Mouse (Mus musculus) hindbrain, embryonic 12.5 days (tissue): ENCODE measurements around the gene Trpv2. TPM values are rescaled to one million over a fixed set of nuclear protein-coding genes. Genes with fewer than 3 reads are reported as not detected.
A peak's percentile ranks its signal among the peaks of the same experiment; 100 is the strongest.

Experiments used
- ATAC-seq: fragments of 200-750 bp; cut with Nextera tagmentation; 2 replicates; pipeline ENCODE4 v1.8.0; 2017; ENCODE audit warnings: moderate TSS enrichment; ENCODE audit not compliant: low FRiP score
- H3K27ac ChIP-seq: fragments of 300-500 bp; sonication (generic); 2 replicates; pipeline ENCODE4 v1.5.1; 2016; ENCODE audit warnings: mild to moderate bottlenecking
- H3K27me3 ChIP-seq: fragments of 300-500 bp; sonication (generic); 2 replicates; pipeline ENCODE4 v1.6.1; 2016; ENCODE audit warnings: mild to moderate bottlenecking
- H3K36me3 ChIP-seq: fragments of 300-500 bp; sonication (generic); 2 replicates; pipeline ENCODE4 v1.6.1; 2016; ENCODE audit warnings: mild to moderate bottlenecking
- H3K4me1 ChIP-seq: fragments of 300-500 bp; sonication (generic); 2 replicates; pipeline ENCODE4 v1.6.1; 2016
- H3K4me2 ChIP-seq: fragments of 300-500 bp; sonication (generic); replicated peaks from 2 replicates; pipeline ENCODE4 v1.6.1; 2016; ENCODE audit warnings: mild to moderate bottlenecking
- H3K4me3 ChIP-seq: fragments of 300-500 bp; sonication (generic); 2 replicates; pipeline ENCODE4 v1.5.1; 2016; ENCODE audit warnings: mild to moderate bottlenecking
- H3K9ac ChIP-seq: fragments of 300-500 bp; sonication (generic); 2 replicates; pipeline ENCODE4 v1.6.1; 2016; ENCODE audit warnings: mild to moderate bottlenecking, moderate library complexity
- H3K9me3 ChIP-seq: fragments of 300-500 bp; sonication (generic); replicated peaks from 2 replicates; pipeline ENCODE4 v1.6.1; 2016; ENCODE audit warnings: mild to moderate bottlenecking
- WGBS: fragments of 180-500 bp; shearing (Covaris S2); methylation state at CpG from one replicate; pipeline ENCODE4 v1.1.7; 2016; 5-methylcytosine and 5-hydroxymethylcytosine counted together
- polyA plus RNA-seq: library from polyadenylated mRNA; unstranded; fragments of >200 nt; fragmentation: Nextera tagmentation; extraction: Ambion mirVana; gene quantifications from 2 replicates; pipeline ENCODE4 v1.2.1, GENCODE M21; 2016

The Trpv2 gene
- polyA plus RNA-seq, 1 experiment from 2014 or later = 10.8 TPM

DNA sequence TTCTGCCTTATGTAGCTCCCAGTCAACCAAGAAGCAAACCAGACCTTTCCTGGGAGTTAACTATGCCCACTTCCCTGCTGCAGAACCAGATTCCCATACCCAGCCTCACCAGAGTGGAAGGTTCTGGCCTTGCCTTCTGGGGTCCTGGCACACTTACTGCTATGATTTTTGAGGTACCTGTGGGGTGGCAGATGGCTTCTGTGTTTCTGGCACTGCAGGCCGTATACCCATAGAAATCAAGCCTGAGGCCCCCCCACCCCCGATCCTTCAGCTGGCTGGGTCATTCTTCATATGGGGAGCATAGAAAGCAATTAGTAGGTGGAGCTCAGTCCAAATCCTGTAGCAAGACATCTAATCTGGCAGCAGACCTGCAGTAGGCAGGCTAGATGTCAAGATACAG lies 16.7 kb downstream of the Trpv2 start:
- WGBS = 97% methylated on average over 2 of the region's 2 CpGs

DNA sequence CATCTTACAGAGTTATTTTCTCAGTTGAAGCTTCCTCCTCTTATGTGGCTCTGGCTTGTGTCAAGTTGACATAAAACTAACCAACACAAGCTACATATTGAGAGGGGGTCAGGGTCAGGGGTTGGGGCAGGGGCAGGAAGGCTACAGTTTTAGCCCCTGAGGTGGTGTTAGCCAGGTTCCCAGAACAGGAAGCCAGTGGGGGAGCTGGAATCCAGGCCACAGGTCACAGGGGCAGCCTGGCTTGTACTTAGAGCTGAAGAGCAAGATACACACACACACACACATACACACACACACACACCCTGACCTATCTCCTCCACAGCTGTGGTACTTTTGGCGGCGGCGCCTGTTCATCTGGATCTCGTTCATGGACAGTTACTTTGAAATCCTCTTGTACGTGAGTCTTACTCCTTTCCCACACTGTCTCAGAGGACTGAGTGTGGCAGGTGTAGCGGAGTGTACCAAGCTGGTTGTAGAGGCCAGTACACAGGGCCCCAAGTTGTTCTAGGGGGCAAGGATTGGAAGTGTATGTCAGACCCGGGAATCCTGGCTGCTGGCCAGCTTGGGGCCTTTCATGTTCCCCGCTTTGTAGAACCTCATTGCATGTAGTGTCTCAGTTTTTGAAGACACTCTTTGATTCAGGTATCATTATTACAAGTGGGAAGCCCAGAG lies 17.8 kb downstream of the Trpv2 start:
- H3K4me3 ChIP-seq = no peak overlapping the region
- H3K9me3 ChIP-seq = no peaks in the 10 kb centered on the region
- 77% methylated on average over 8 of the region's 8 CpGs for WGBS
- no peak overlapping the region for H3K4me2 ChIP-seq
- no peaks in the 10 kb centered on the region for H3K4me1 ChIP-seq
- H3K27ac ChIP-seq = no peak overlapping the region
- ATAC-seq = no peak
- no peak overlapping the region for H3K9ac ChIP-seq
- H3K36me3 ChIP-seq = 0 out of 2 replicates have a peak, but pooled peaks cover 5% of the 10 kb centered on the region
- H3K27me3 ChIP-seq = no peaks in the 10 kb centered on the region

More for the DNA sequence above, 16.7 kb downstream of the Trpv2 start:
- Histone ChIP-seq H3K27me3 (no peaks in the 10 kb centered on the region), H3K9ac (no peak overlapping the region), H3K4me3 (no peak overlapping the region), H3K27ac (no peak overlapping the region), H3K9me3 (no peaks in the 10 kb centered on the region), H3K4me1 (no peaks in the 10 kb centered on the region), H3K36me3 (0 out of 2 replicates have a peak, but pooled peaks cover 5% of the 10 kb centered on the region), H3K4me2 (no peak overlapping the region)
- ATAC-seq = no peak

DNA sequence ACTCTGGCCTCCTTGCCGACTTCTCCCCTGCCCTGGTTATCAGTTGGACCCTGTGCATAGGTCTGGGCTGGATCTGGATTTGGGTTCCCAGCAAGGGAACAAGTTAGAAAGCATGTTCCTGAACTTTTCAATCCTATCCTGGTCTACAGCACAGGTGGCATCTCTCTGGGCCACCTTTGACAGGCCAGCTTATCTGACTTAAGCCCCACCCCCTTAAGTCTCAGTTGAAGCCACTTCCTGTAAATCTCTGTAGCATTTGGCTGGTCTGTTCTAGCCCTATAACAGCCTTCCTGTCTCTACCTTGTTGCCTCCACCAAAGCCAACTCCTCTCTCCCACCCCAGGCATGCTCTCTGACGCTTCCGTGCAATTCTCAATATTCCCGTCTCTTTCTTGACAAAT lies 24.3 kb downstream of the Trpv2 start:
- ATAC-seq = no peak
- Histone ChIP-seq H3K9ac (no peak overlapping the region), H3K4me1 (peaks cover 10% of the 10 kb centered on the region; the same call in 1 of the 2 replicates), H3K27me3 (no peaks in the 10 kb centered on the region), H3K9me3 (no peaks in the 10 kb centered on the region), H3K27ac (no peak overlapping the region), H3K4me2 (no peak overlapping the region), H3K36me3 (no peaks in the 10 kb centered on the region), H3K4me3 (no peak overlapping the region)
- WGBS = 89% methylated on average over 4 of the region's 4 CpGs

DNA sequence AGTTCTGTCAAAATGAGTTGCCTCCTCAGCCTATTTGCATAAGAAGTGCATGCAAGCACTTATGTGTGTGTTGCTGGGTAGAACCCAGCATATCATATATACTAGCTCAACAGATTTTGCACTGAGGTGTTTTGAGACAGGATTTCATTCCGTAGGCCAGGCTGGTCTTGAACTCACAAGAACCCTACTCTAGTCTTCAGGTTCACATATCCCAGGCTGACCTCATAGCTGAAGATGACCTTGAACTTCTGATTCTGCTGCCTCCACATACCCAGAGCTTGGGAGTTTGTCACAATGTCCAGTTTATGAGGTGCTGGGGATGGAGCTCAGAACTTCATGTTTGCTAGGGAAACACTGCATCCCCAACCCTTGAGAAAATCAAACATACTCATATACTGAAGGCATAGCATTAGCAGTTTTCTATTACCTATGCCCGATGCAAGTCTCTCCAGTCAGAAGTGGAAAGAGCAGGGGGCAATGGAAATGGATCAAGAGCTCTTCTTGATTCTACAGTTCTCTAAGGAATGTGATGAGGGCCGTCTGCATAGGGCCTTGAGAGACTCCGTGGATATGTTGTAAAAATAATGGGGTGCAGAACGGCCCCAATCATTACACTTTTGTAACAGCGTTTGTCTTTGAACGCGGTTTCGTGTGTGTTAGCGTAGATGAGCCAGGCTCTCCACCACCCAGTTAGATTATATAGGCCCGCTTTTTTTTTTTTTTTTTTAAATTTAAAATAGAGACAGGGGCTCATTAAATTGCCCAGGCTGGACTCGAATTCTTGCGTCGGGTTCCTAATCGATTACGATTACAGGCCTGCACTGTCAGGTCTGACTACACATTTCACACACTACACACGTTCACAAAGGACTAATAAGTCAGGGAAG lies 27.7 kb downstream of the Trpv2 start:
- H3K9me3 ChIP-seq = no peaks in the 10 kb centered on the region
- WGBS = 14% methylated on average over 17 of the region's 17 CpGs
- H3K4me3 ChIP-seq = peak overlapping the region; percentile 86
- no peaks in the 10 kb centered on the region for H3K27me3 ChIP-seq
- H3K4me1 ChIP-seq = peaks cover 41% of the 10 kb centered on the region
- peak; percentile 21 for ATAC-seq
- H3K4me2 ChIP-seq = peak overlapping the region; percentile 51
- H3K27ac ChIP-seq = peak overlapping the region; percentile 92
- H3K36me3 ChIP-seq = peaks cover 28% of the 10 kb centered on the region
- peak overlapping the region; percentile 97 for H3K9ac ChIP-seq

DNA sequence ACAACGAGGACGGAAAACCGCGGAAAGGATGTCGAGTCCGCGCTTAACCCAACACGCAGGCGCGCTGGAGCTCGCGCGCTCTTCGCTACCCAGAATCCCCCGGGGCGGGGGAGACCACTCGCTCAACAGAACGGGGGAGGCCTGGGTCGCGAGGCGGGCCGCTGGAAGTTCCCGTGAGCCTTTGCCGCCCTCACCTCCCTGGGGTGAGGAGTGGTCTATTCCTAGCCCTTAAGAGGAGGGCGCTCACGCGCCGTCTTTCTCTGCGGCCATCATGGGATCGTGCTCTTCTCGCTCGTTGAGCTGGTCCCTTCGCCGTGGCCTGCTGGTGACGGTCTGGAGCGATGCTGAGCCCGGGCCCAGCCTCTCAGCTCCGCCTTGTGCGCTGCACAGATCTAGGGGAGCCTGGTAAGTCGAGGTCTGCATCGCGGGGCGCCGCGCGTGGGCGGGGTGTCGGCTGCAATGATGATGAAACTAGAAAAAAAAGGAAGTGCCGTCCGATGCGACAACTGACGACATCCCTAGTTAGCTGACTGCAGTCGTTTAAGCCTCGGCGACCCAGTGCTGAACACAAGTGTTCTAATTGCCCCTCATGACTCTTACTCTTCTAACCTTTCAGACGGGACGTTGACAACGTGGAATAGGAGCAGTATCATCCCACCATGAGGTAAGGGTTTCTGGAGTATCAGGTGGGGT lies 28.5 kb downstream of the Trpv2 start:
- H3K27ac ChIP-seq = peak overlapping the region; percentile 92
- H3K4me1 ChIP-seq = peaks cover 41% of the 10 kb centered on the region
- peak overlapping the region; percentile 97 for H3K9ac ChIP-seq
- 1% methylated on average over 58 of the region's 58 CpGs for WGBS
- peak overlapping the region; percentile 90 for H3K4me2 ChIP-seq
- peak overlapping the region; percentile 86 for H3K4me3 ChIP-seq
- H3K36me3 ChIP-seq = peaks cover 36% of the 10 kb centered on the region
- ATAC-seq = peak; percentile 95
- no peaks in the 10 kb centered on the region for H3K9me3 ChIP-seq
- H3K27me3 ChIP-seq = no peaks in the 10 kb centered on the region

- Histone ChIP-seq H3K9ac (peak overlapping the region; percentile 97), H3K4me2 (peak overlapping the region; percentile 90), H3K4me3 (peak overlapping the region; percentile 86), H3K4me1 (peaks cover 34% of the 10 kb centered on the region), H3K9me3 (no peaks in the 10 kb centered on the region), H3K36me3 (peaks cover 42% of the 10 kb centered on the region), H3K27ac (peak overlapping the region; percentile 92), H3K27me3 (no peaks in the 10 kb centered on the region)
- WGBS = under 1% methylated on average over 13 of the region's 13 CpGs
- ATAC-seq = no peak
These were observed 29.2 kb downstream of the Trpv2 start for GRCm38 (mm10) chr11:62603312-62604056.

GRCm38 (mm10) chr11:62604123-62604706 lies 29.9 kb downstream of the Trpv2 start:
- Histone ChIP-seq H3K9ac (peak overlapping the region; percentile 97), H3K4me2 (peak overlapping the region; percentile 90), H3K27ac (peak overlapping the region; percentile 92; the same call in 1 of the 2 replicates), H3K4me3 (peak overlapping the region; percentile 86), H3K27me3 (no peaks in the 10 kb centered on the region), H3K4me1 (peaks cover 34% of the 10 kb centered on the region), H3K36me3 (peaks cover 49% of the 10 kb centered on the region), H3K9me3 (no peaks in the 10 kb centered on the region)
- no peak for ATAC-seq
- 14% methylated on average over 5 of the region's 5 CpGs for WGBS

GRCm38 (mm10) chr11:62604886-62605618 lies 30.8 kb downstream of the Trpv2 start:
- peak overlapping the region; percentile 52 for H3K27ac ChIP-seq

DNA sequence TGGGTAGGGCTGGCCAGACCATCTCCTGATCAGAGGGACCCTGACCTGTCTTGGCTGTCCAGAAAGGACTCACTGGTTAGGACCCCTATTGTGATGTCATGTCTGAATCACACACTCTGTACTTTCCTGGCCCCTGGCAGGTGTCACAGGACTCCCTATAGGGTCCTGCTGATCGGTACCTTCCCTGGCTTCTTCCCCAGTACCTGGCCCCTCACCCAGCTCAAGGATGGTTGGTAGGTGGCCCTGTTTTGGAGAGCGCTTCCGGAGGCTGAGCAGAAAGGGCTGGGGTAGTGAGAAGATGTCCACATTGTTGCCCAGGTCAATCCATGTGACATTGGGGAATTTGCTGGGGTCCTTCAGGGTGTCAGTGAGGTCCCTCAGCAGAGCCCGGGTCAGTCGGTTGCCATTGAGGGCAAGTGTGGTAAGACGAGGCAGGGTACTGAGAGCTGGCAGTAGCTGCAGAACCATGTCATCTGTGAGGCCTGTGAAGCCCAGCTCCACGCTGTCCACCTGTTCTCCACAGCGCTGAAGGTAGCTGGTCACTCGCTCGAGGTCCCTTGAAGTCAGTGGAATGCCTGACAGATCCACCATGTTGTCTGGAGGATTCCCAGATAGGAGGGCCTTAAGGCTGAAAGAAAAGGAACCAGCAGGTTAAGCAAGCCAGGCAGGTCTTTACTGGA lies 31.5 kb downstream of the Trpv2 start:
- Histone ChIP-seq H3K4me3 (0 out of 2 replicates have a peak overlapping the region, but pooled peaks have one; percentile 86), H3K9me3 (no peaks in the 10 kb centered on the region), H3K27me3 (no peaks in the 10 kb centered on the region), H3K36me3 (peaks cover 63% of the 10 kb centered on the region), H3K9ac (peak overlapping the region; percentile 97), H3K4me1 (peaks cover 34% of the 10 kb centered on the region), H3K4me2 (peak overlapping the region; percentile 90), H3K27ac (peak overlapping the region; percentile 52)
- 45% methylated on average over 10 of the region's 10 CpGs for WGBS
- ATAC-seq = no peak

More at GRCm38 (mm10) chr11:62604886-62605618, 30.8 kb downstream of the Trpv2 start:
- Histone ChIP-seq H3K36me3 (peaks cover 57% of the 10 kb centered on the region), H3K9ac (peak overlapping the region; percentile 97), H3K4me2 (peak overlapping the region; percentile 90), H3K27me3 (no peaks in the 10 kb centered on the region), H3K9me3 (no peaks in the 10 kb centered on the region), H3K4me3 (peak overlapping the region; percentile 86), H3K4me1 (peaks cover 34% of the 10 kb centered on the region)
- no peak for ATAC-seq
- 21% methylated on average over 3 of the region's 3 CpGs for WGBS

- no peak overlapping the region for H3K4me3 ChIP-seq
- H3K9me3 ChIP-seq = no peaks in the 10 kb centered on the region
- no peaks in the 10 kb centered on the region for H3K27me3 ChIP-seq
- H3K36me3 ChIP-seq = peaks cover 63% of the 10 kb centered on the region
- 64% methylated on average over 10 of the region's 10 CpGs for WGBS
- ATAC-seq = no peak
- peak overlapping the region; percentile 52 for H3K27ac ChIP-seq
- peaks cover 34% of the 10 kb centered on the region for H3K4me1 ChIP-seq
- 0 out of 2 replicates have a peak overlapping the region, but pooled peaks have one; percentile 90 for H3K4me2 ChIP-seq
- H3K9ac ChIP-seq = no peak overlapping the region
These were observed 32.2 kb downstream of the Trpv2 start for GRCm38 (mm10) chr11:62606299-62607169.
